Mouse (Mus musculus) forebrain, embryonic 14.5 days (tissue): ENCODE data around the gene Intu. TPM values are rescaled to one million over a fixed set of nuclear protein-coding genes. Genes with fewer than 3 reads are reported as not detected.

Experiments used
- ATAC-seq: fragments of 200-750 bp; cut with Nextera tagmentation; 2 replicates; pipeline ENCODE4 v1.8.0; 2017; ENCODE audit warnings: mild to moderate bottlenecking, moderate library complexity
- DNase-seq: peaks from one replicate; pipeline ENCODE4 v3.0.0-alpha.2; 2015; ENCODE audit warnings: low spot score
- H3K27ac ChIP-seq: fragments of 300-500 bp; sonication (generic); 2 replicates; pipeline ENCODE4 v1.5.1; 2014; ENCODE audit warnings: low read depth, mild to moderate bottlenecking, control low read depth, low read length, moderate library complexity
- H3K27me3 ChIP-seq: fragments of 300-500 bp; sonication (generic); replicated peaks from 2 replicates; pipeline ENCODE4 v1.6.1; 2014; ENCODE audit warnings: low read length, control low read depth, mixed read lengths; ENCODE audit not compliant: control insufficient read depth, insufficient read depth
- H3K36me3 ChIP-seq: fragments of 300-500 bp; sonication (generic); 2 replicates; pipeline ENCODE4 v1.6.1; 2014; ENCODE audit warnings: low read length, control low read depth; ENCODE audit not compliant: control insufficient read depth, insufficient read depth
- H3K4me1 ChIP-seq: fragments of 300-500 bp; sonication (generic); 2 replicates; pipeline ENCODE4 v1.6.1; 2014; ENCODE audit warnings: antibody characterized with exemption, low read length, control low read depth; ENCODE audit not compliant: control insufficient read depth, insufficient read depth
- H3K4me2 ChIP-seq: fragments of 300-500 bp; sonication (generic); 2 replicates; pipeline ENCODE4 v1.6.1; 2014; ENCODE audit warnings: mild to moderate bottlenecking, control low read depth, low read length
- H3K4me3 ChIP-seq: fragments of 300-500 bp; sonication (generic); 2 replicates; pipeline ENCODE4 v1.5.1; 2014; ENCODE audit warnings: low read depth, low read length, control low read depth
- H3K9ac ChIP-seq: fragments of 300-500 bp; sonication (generic); 2 replicates; pipeline ENCODE4 v1.6.1; 2014; ENCODE audit warnings: mild to moderate bottlenecking, low read length, control low read depth, moderate library complexity
- H3K9me3 ChIP-seq: fragments of 300-500 bp; sonication (generic); replicated peaks from 2 replicates; pipeline ENCODE4 v1.6.1; 2016; ENCODE audit warnings: low read length, control low read depth, mixed read lengths; ENCODE audit not compliant: control insufficient read depth
- WGBS: fragments of 180-500 bp; shearing (Covaris S2); extraction: QIAGEN DNeasy Blood & Tissue Kit; methylation state at CpG from one replicate; pipeline ENCODE4 v1.1.7; 2014; 5-methylcytosine and 5-hydroxymethylcytosine counted together
- polyA plus RNA-seq: library from polyadenylated mRNA; unstranded; fragments of >200 nt; fragmentation: Nextera tagmentation; extraction: Ambion mirVana; gene quantifications from 2 replicates; pipeline ENCODE4 v1.2.1, GENCODE M21; 2014

The Intu gene
- polyA plus RNA-seq: 4.6 TPM in 2 replicates

DNA sequence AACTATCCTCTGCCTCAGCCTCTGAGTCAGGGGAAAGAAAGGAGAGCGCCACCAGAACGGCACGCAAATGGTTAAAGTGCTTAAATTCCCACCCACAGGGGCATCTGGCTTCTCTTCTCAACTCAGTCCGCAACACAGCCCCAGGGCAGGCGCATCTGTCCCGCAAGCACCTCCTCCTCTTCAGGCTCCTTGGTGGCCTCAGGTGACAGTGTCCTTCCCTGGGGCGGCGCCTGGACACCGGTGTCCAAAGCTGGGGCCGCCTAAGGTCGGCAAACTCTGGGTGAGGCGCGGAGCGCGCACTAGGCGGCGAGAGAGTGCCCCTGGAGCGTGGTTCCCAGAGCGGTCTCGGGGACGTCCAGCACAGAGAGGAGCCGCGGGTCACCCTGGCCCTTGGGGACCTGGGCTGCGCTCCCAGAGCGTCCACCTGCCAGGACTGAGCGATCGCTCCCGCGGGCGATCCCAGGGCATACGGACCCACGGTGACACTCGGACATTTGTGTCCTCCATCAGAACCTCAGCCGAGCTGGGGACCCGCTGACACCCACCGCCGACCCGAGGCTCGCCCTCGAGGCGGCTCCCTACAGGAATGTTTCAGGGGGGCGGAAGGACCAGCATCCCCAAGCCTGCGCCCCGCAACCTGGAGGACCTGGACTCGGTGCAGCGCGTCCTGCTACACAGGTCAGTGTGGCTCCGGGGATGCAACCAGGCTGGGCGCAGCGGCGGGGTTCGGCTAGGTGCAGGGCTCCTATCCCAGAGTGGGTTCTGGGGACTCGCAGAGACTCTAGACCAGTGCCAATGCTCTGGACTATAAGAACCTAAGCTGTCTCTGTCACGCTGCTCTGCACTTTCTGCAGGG lies at the start of gene Intu:
Gene Intu, plus strand, starts transcription at position 1 of the 856 bp plus-strand sequence.
- no peaks in the 10 kb centered on the region for H3K36me3 ChIP-seq
- WGBS: under 1% methylated on average over 54 of the region's 54 CpGs
- H3K4me1 ChIP-seq: peaks cover 11% of the 10 kb centered on the region; the same call in 1 of the 2 replicates
- H3K27ac ChIP-seq: no peak within 1 kb of the TSS
- ATAC-seq (peak; percentile 82), DNase-seq (peak; percentile 62)
- H3K27me3 ChIP-seq: no peaks in the 10 kb centered on the region
- peak within 1 kb of the TSS; percentile 58 for H3K4me3 ChIP-seq
- 0 out of 2 replicates have a peak, but pooled peaks cover 4% of the 10 kb centered on the region for H3K9me3 ChIP-seq
- H3K4me2 ChIP-seq: peak within 1 kb of the TSS; percentile 99
- H3K9ac ChIP-seq: peak within 1 kb of the TSS; percentile 73

GRCm38 (mm10) chr3:40483221-40483654 lies 47.8 kb upstream of the Intu start:
- ATAC-seq (no peak), DNase-seq (no peak)
- H3K27ac ChIP-seq: no peak overlapping the region
- no peaks in the 10 kb centered on the region for H3K9me3 ChIP-seq
- no peak overlapping the region for H3K4me2 ChIP-seq
- WGBS: 78% methylated on average over 10 of the region's 10 CpGs
- H3K4me1 ChIP-seq: no peaks in the 10 kb centered on the region
- H3K4me3 ChIP-seq: no peak overlapping the region
- no peak overlapping the region for H3K9ac ChIP-seq
- no peaks in the 10 kb centered on the region for H3K36me3 ChIP-seq
- no peaks in the 10 kb centered on the region for H3K27me3 ChIP-seq

DNA sequence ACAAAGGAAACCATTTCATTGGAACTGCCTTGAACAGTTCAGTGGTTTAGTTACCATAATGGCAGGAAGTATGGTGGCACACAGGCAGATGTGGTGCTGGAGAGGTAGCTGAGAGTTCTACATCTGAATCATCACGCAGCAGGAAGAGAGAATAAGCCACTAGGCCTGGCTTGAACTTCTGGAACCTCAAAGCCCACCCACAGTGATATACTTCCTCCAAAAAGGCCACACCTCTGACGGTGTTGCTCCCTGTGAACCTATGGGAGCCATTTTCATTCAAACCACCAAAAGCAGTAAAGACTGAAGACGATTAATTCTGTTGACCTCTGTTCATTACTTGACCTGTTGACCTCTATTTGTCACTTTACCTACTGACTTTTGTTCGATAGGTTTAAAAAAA lies 43.7 kb upstream of the Intu start:
- Histone ChIP-seq H3K36me3 (no peaks in the 10 kb centered on the region), H3K4me1 (no peaks in the 10 kb centered on the region), H3K4me3 (no peak overlapping the region), H3K9ac (no peak overlapping the region), H3K4me2 (no peak overlapping the region), H3K27me3 (no peaks in the 10 kb centered on the region), H3K9me3 (no peaks in the 10 kb centered on the region), H3K27ac (no peak overlapping the region)
- WGBS: 81% methylated on average over 4 of the region's 4 CpGs
- no peak for DNase-seq
- ATAC-seq: no peak

GRCm38 (mm10) chr3:40491742-40492141 lies 39.3 kb upstream of the Intu start:
- Histone ChIP-seq H3K4me3 (no peak overlapping the region), H3K9me3 (no peaks in the 10 kb centered on the region), H3K4me1 (no peaks in the 10 kb centered on the region), H3K9ac (no peak overlapping the region), H3K36me3 (no peaks in the 10 kb centered on the region), H3K27ac (no peak overlapping the region), H3K27me3 (no peaks in the 10 kb centered on the region), H3K4me2 (no peak overlapping the region)
- no peak for DNase-seq
- no peak for ATAC-seq
- WGBS: 82% methylated on average over 3 of the region's 3 CpGs

DNA sequence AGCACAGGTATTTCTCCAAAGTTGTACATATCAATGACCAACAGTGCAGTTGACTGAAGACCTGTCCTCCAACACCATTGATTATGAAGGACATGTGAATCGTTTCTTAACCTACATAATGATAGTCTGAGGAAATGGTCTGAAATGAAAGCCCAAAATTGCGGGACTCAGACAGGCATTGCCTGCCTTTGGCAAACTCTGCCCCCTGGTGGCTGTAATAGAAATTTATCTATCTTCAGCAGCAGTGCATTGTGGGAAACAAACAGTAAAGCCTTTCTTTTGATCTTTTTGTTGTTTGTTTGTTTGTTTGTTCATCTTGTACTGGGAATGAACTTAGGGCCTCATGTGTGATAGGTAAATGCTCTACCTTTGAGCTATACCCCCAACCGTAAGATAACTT lies 32.2 kb upstream of the Intu start:
- H3K36me3 ChIP-seq: no peaks in the 10 kb centered on the region
- ATAC-seq (no peak), DNase-seq (no peak)
- no peaks in the 10 kb centered on the region for H3K27me3 ChIP-seq
- H3K4me2 ChIP-seq: no peak overlapping the region
- H3K4me3 ChIP-seq: no peak overlapping the region
- H3K9ac ChIP-seq: no peak overlapping the region
- no peaks in the 10 kb centered on the region for H3K4me1 ChIP-seq
- H3K9me3 ChIP-seq: no peaks in the 10 kb centered on the region
- H3K27ac ChIP-seq: no peak overlapping the region
- WGBS: 90% methylated on average over 3 of the region's 3 CpGs

GRCm38 (mm10) chr3:40500157-40500808 lies 30.8 kb upstream of the Intu start:
- no peak overlapping the region for H3K9ac ChIP-seq
- no peaks in the 10 kb centered on the region for H3K9me3 ChIP-seq
- WGBS: 94% methylated on average over 8 of the region's 8 CpGs
- no peaks in the 10 kb centered on the region for H3K27me3 ChIP-seq
- no peak overlapping the region for H3K4me3 ChIP-seq
- DNase-seq (no peak), ATAC-seq (no peak)
- H3K4me2 ChIP-seq: no peak overlapping the region
- no peaks in the 10 kb centered on the region for H3K36me3 ChIP-seq
- H3K4me1 ChIP-seq: no peaks in the 10 kb centered on the region
- no peak overlapping the region for H3K27ac ChIP-seq

DNA sequence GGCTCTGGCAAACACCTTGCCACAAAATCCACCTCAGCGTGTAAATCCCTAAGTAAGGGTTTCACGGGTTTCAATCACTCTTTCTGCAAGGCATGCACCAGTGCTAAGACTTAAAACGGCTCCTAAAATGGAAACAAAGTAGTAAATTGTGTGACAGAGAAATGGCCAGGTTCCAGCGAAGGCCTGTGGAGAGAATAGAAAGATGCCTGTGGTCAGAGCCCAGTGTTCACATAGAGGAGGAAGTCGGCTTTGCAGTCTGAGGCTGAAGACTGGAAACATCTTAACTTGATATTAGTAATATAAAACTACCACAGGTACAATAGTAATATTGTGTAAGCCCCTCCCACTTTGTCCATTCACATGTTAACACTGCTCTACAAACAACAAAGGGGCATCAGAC lies 26.7 kb upstream of the Intu start:
- no peak overlapping the region for H3K9ac ChIP-seq
- DNase-seq (no peak), ATAC-seq (no peak)
- no peaks in the 10 kb centered on the region for H3K4me1 ChIP-seq
- no peak overlapping the region for H3K4me3 ChIP-seq
- H3K27me3 ChIP-seq: no peaks in the 10 kb centered on the region
- no peaks in the 10 kb centered on the region for H3K36me3 ChIP-seq
- H3K9me3 ChIP-seq: no peaks in the 10 kb centered on the region
- WGBS: 85% methylated on average over 5 of the region's 5 CpGs
- H3K27ac ChIP-seq: no peak overlapping the region
- H3K4me2 ChIP-seq: no peak overlapping the region

DNA sequence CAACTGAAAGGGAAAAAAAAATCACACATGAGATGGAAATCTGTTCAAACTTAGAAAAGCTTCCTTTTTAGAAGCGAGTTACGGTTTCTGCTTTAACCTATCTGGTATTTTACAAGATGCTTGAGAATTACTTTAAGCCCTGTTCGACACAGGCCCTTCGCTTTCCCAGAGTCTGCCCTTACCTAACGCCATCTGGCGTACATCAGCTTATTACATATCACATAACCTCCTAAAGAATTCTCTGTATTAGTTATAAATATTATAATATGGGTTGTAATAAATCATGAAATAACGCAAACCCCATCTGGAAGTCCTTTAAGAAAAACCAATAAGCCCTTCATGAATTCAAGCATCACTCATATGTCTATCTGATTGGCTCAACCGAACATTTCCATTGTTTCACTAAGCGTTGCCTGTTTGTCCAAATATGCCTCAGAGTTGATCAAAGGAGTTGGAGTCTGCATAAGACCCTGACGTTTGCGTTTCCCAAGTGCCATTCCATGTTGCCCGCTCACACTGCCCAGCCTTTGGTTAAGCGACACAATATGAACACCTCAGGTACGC lies 25.6 kb upstream of the Intu start:
- Histone ChIP-seq H3K27ac (no peak overlapping the region), H3K9me3 (no peaks in the 10 kb centered on the region), H3K36me3 (no peaks in the 10 kb centered on the region), H3K9ac (no peak overlapping the region), H3K4me1 (no peaks in the 10 kb centered on the region), H3K27me3 (no peaks in the 10 kb centered on the region), H3K4me3 (no peak overlapping the region), H3K4me2 (no peak overlapping the region)
- WGBS: 96% methylated on average over 14 of the region's 14 CpGs
- DNase-seq (no peak), ATAC-seq (no peak)
